Mouse (Mus musculus) lung, embryonic 16.5 days (tissue): Measurements from ENCODE around the gene Rbm19. TPM values are rescaled to one million over a fixed set of nuclear protein-coding genes. Genes with fewer than 3 reads are reported as not detected.

Experiments used
- ATAC-seq: fragments of 200-750 bp; cut with Nextera tagmentation; 2 replicates; pipeline ENCODE4 v1.8.0; 2017; ENCODE audit warnings: low read depth, mild to moderate bottlenecking, moderate library complexity
- H3K27ac ChIP-seq: fragments of 300-500 bp; sonication (generic); 2 replicates; pipeline ENCODE4 v1.5.1; 2014; ENCODE audit warnings: mild to moderate bottlenecking, control low read depth, low read length
- H3K27me3 ChIP-seq: fragments of 300-500 bp; sonication (generic); 2 replicates; pipeline ENCODE4 v1.6.1; 2014; ENCODE audit warnings: low read depth, low read length, mixed read lengths; ENCODE audit not compliant: control insufficient read depth, insufficient read depth
- H3K36me3 ChIP-seq: fragments of 300-500 bp; sonication (generic); 2 replicates; pipeline ENCODE4 v1.6.1; 2014; ENCODE audit warnings: low read length; ENCODE audit not compliant: control insufficient read depth, insufficient read depth
- H3K4me1 ChIP-seq: fragments of 300-500 bp; sonication (generic); replicated peaks from 2 replicates; pipeline ENCODE4 v1.6.1; 2014; ENCODE audit warnings: low read length, mixed read lengths; ENCODE audit not compliant: control insufficient read depth, insufficient read depth
- H3K4me2 ChIP-seq: fragments of 300-500 bp; sonication (generic); 2 replicates; pipeline ENCODE4 v1.6.1; 2014; ENCODE audit warnings: low read depth, low read length, control low read depth
- H3K4me3 ChIP-seq: fragments of 300-500 bp; sonication (generic); 2 replicates; pipeline ENCODE4 v1.5.1; 2014; ENCODE audit warnings: mild to moderate bottlenecking, low read length, control low read depth
- H3K9ac ChIP-seq: fragments of 300-500 bp; sonication (generic); 2 replicates; pipeline ENCODE4 v1.6.1; 2014; ENCODE audit warnings: low read length, control low read depth
- H3K9me3 ChIP-seq: fragments of 300-500 bp; sonication (generic); 2 replicates; pipeline ENCODE4 v1.6.1; 2016; ENCODE audit warnings: low read length; ENCODE audit not compliant: control insufficient read depth
- WGBS: fragments of 180-500 bp; shearing (Covaris S2); extraction: QIAGEN DNeasy Blood & Tissue Kit; methylation state at CpG from one replicate; pipeline ENCODE4 v1.1.7; 2014; 5-methylcytosine and 5-hydroxymethylcytosine counted together
- polyA plus RNA-seq: library from polyadenylated mRNA; unstranded; fragments of >200 nt; fragmentation: Nextera tagmentation; extraction: Ambion mirVana; gene quantifications from 2 replicates; pipeline ENCODE4 v1.2.1, GENCODE M21; 2015

Rbm19 gene
- polyA plus RNA-seq, 1 experiment from 2014 or later: 20.4 TPM

DNA sequence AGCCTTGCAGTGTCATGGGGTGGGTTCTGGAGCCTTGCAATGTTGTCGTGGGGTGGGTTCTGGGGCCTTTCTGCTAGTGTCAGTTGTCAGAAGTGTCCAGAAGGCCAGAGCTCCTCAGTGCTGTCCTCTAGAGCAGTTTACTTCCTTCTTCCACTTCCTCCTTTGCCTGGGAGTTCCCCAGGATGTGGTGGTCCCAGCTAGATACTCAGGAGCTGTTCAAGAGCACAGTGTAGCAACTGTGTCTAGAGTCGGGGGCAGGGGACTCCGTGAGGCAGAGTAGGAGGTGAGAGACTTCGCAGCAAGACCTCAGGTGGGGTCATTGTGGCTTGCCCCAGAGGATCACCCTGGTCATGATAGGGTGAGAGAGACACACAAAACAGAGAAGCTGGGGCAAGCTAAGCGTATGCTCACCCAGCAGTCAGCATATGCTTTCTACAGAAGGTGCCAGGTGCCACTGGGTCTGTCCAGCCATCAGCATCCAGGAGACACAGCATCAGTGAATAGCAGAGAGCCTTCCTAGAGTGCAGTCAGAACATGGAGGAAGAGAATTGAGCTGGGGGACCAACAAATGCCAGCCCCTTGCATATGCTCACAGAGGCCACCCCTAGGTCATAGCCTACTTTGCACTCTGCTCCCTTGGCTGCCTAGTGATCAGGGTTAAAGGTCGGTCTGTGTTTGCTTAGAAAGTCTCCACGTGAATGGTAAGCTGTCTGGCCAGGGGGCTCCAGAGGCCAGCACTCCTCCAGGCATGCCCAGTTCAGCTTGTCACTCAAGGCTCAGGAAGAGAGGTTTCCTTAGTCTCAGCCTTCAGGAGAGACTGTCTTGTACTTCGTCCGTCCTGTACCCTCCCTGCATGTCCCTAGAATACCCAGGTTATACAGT, 49.0 kb downstream of the Rbm19 start:
- no peak for ATAC-seq
- Histone ChIP-seq H3K27me3 (no peaks in the 10 kb centered on the region), H3K4me2 (no peak overlapping the region), H3K27ac (no peak overlapping the region), H3K9me3 (no peaks in the 10 kb centered on the region), H3K9ac (no peak overlapping the region), H3K4me1 (0 out of 2 replicates have a peak, but pooled peaks cover 2% of the 10 kb centered on the region), H3K36me3 (no peaks in the 10 kb centered on the region), H3K4me3 (no peak overlapping the region)
- 52% methylated on average over 9 of the region's 9 CpGs for WGBS

DNA sequence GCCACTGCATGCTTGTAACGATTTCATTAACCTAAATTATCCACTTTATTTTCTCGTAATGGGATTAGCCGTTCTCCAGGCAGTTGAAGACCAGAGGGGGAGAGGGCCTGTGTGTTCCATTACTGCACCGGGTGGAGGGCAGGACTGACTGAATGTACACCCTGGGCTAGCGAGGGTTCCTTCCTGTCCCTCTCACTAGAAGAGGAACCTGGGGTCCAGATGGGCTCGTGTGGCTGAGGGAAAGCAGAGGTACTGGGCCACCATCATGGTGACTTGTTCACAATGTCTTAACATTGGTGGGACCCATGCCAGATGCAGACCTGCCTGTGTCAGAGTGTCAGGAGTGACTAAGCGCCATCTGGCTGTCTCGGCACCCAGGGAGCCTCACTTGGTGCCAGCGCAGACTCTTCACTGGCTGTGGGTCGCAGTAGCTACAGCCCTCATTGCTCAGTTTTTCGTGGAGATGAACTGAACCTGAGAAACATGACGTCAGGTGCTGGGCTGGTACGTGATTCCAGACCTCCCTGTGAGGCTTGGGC, 51.6 kb downstream of the Rbm19 start:
- Histone ChIP-seq H3K9me3 (no peaks in the 10 kb centered on the region), H3K4me3 (no peak overlapping the region), H3K27ac (no peak overlapping the region), H3K4me2 (no peak overlapping the region), H3K9ac (no peak overlapping the region), H3K4me1 (0 out of 2 replicates have a peak, but pooled peaks cover 2% of the 10 kb centered on the region), H3K27me3 (no peaks in the 10 kb centered on the region), H3K36me3 (no peaks in the 10 kb centered on the region)
- WGBS: 82% methylated on average over 13 of the region's 13 CpGs
- ATAC-seq: no peak

DNA sequence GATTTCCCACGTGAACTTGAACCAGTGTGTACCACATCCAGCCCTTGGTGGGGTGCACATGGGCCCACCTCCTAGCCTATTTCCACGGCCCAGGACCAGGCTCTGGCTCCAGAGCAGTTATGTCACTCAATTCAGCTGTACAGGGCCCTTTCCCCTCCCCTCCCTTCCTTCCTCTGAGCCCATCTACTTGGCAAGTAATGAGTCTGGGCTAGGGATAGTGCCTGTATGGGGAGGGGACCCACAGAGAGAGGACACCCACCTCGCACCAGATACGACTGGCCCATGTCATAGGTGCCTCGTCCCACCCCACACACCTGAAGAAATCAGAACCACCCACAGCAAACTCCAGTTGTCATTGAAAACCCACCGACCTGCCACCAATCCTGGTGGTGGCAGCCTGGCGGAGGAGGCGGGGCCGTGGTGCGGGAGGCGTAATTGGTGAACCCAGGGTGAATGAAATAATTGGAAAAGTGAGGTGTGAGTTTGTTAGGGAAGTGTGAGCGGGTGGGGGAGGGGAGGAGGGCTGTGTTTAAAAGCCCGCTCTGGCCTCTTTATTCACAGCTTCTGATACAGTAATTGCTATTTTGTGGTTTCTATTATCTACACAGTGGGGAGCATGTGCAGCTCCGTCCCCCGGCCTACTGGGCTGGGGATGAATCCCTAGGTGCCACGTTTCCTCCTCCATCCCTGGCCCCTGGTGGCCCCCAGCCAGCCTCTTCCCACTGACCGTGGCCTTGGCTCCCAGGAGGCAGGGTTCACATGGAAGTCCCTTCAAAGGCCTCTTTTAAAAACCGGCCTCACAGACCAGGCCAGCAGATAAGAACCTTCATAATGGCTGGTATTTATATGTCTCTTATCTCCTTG, 55.8 kb downstream of the Rbm19 start:
- Histone ChIP-seq H3K9ac (no peak overlapping the region), H3K27ac (no peak overlapping the region), H3K27me3 (no peaks in the 10 kb centered on the region), H3K9me3 (no peaks in the 10 kb centered on the region), H3K36me3 (peaks cover 5% of the 10 kb centered on the region; the same call in 1 of the 2 replicates), H3K4me3 (no peak overlapping the region), H3K4me1 (no peaks in the 10 kb centered on the region), H3K4me2 (no peak overlapping the region)
- WGBS: 59% methylated on average over 18 of the region's 18 CpGs
- no peak for ATAC-seq

DNA sequence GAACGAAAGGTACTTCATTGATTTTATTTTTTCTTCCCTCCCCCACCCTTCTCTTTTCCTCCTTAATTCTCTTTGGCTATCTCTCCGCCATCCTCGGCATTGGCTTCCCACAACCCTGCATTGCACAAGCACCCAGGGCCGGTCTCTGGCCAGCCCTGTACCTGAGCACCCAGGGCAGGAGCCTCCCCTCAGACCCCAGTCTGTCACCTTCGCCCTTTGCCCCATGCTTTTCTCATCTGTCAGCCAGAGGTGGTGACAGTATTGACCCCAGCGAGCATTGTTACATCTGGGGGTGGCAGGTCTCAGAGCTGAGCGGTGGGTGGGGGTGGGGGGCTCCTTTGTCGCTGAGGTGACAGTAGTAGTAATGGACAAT, 56.5 kb downstream of the Rbm19 start:
- H3K9me3 ChIP-seq: no peaks in the 10 kb centered on the region
- no peak overlapping the region for H3K4me3 ChIP-seq
- ATAC-seq: no peak
- 44% methylated on average over 8 of the region's 8 CpGs for WGBS
- no peak overlapping the region for H3K27ac ChIP-seq
- H3K4me1 ChIP-seq: no peaks in the 10 kb centered on the region
- no peaks in the 10 kb centered on the region for H3K27me3 ChIP-seq
- H3K4me2 ChIP-seq: no peak overlapping the region
- peaks cover 5% of the 10 kb centered on the region; the same call in 1 of the 2 replicates for H3K36me3 ChIP-seq
- H3K9ac ChIP-seq: no peak overlapping the region

DNA sequence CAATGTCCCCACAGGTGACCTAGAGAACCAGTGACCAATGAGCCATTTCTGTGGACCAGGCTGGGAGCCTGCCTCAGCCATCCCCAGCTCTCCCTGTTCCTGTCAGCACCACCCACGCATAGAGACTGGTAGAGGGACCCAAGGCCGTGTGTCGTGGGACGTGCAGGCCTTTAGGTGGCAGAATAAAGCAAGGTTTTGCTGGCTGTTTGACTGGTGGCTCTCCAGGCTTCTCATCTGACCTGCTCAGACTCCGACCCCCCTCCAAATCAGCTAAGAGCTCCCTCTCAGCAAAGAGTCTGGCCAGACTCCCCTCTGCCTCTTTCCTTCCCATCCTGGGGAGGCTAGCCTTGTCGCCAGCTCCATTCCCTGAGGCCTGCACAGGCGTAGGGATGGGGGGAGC, 58.1 kb downstream of the Rbm19 start:
- Histone ChIP-seq H3K4me3 (no peak overlapping the region), H3K36me3 (peaks cover 5% of the 10 kb centered on the region; the same call in 1 of the 2 replicates), H3K4me1 (no peaks in the 10 kb centered on the region), H3K27ac (no peak overlapping the region), H3K4me2 (no peak overlapping the region), H3K9me3 (no peaks in the 10 kb centered on the region), H3K27me3 (no peaks in the 10 kb centered on the region), H3K9ac (no peak overlapping the region)
- ATAC-seq: no peak
- WGBS: 71% methylated on average over 7 of the region's 7 CpGs

DNA sequence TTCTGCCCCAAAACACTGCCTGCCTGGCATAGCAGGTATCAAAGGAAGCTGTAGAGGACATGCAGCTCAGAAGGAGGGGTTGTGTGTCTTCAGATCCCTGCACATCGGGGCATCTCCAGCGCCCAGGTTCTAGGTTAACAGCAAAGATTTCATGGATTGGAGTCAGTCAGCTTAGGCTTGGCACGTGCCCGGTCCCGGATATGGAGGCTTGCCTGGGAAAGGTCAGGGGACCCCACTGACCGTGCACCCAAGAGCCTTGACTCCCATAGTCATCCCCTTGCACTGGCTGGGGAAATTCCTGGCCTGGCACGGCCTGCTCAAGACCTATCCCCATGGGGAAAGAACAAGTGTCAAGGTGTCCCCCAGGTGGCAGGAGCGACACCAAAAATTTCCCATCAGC, 59.0 kb downstream of the Rbm19 start:
- no peak overlapping the region for H3K9ac ChIP-seq
- ATAC-seq: no peak
- H3K4me3 ChIP-seq: no peak overlapping the region
- H3K4me2 ChIP-seq: no peak overlapping the region
- no peak overlapping the region for H3K27ac ChIP-seq
- H3K27me3 ChIP-seq: no peaks in the 10 kb centered on the region
- H3K9me3 ChIP-seq: no peaks in the 10 kb centered on the region
- no peaks in the 10 kb centered on the region for H3K4me1 ChIP-seq
- WGBS: 91% methylated on average over 8 of the region's 8 CpGs
- H3K36me3 ChIP-seq: peaks cover 5% of the 10 kb centered on the region; the same call in 1 of the 2 replicates

DNA sequence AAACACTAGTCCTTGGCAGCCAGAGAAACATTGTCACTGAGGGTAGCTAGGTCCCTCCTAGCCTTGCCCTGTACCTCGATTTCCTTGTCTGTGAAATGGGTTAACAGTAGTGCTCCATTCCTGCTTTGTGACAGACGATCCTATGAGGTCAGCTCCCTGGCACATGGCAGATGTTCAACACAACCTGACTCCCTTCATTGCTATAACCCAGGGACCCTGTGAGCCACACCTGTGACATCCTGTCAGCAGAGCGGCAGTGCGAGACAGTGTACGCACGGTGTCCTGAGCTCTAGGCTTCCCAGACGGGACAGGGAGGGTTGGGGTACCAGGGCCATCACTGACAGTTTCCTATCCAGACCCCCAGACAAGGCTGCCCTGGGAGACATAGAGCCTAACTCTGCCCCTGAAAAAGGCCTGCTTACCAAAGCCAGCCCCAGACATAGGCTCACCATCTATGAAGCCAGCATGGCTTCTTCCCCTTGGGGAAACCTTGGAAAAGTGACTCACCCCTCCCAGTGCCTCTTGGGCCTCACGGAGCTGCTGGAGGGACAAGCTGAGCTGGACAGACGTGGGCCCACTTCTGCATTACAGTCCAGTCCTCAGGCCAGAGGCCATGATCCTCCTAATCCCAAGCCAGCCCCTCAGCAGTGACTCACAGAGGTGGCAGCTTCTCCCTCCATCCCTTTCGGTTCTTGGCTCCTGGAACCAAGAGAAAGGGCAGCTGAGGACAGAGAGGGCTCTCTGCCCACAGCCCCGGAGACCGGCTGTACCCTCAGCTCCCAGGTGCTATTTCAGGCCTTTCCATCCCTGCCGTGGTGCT, 60.2 kb downstream of the Rbm19 start:
- no peaks in the 10 kb centered on the region for H3K4me1 ChIP-seq
- no peak overlapping the region for H3K9ac ChIP-seq
- 86% methylated on average over 13 of the region's 13 CpGs for WGBS
- no peak overlapping the region for H3K27ac ChIP-seq
- H3K4me2 ChIP-seq: no peak overlapping the region
- no peak overlapping the region for H3K4me3 ChIP-seq
- H3K9me3 ChIP-seq: no peaks in the 10 kb centered on the region
- no peaks in the 10 kb centered on the region for H3K27me3 ChIP-seq
- no peak for ATAC-seq
- peaks cover 5% of the 10 kb centered on the region; the same call in 1 of the 2 replicates for H3K36me3 ChIP-seq

DNA sequence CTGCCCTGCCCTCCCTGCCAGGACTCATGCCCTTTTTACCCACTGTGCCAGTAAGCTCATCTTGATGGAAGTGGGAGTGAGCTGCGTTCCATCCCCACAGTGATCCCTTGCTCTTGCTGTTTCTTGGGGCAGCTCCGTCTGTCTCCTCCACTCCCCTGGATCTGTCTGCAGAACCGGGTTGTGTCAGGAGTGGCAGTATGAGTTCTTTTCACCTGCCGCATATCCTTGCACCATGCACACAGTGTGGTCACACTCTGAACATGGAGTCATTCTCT, 60.7 kb downstream of the Rbm19 start:
- H3K9me3 ChIP-seq: no peaks in the 10 kb centered on the region
- H3K27me3 ChIP-seq: no peaks in the 10 kb centered on the region
- no peak overlapping the region for H3K9ac ChIP-seq
- H3K4me1 ChIP-seq: no peaks in the 10 kb centered on the region
- H3K27ac ChIP-seq: no peak overlapping the region
- H3K36me3 ChIP-seq: peaks cover 5% of the 10 kb centered on the region; the same call in 1 of the 2 replicates
- no peak overlapping the region for H3K4me2 ChIP-seq
- 91% methylated on average over 4 of the region's 4 CpGs for WGBS
- ATAC-seq: no peak
- H3K4me3 ChIP-seq: no peak overlapping the region
